Mouse (Mus musculus): ENCODE data around the gene Macrod2. TPM values are rescaled to one million over a fixed set of nuclear protein-coding genes. Genes with fewer than 3 reads are reported as not detected.
A peak's percentile ranks its signal among the peaks of the same experiment; 100 is the strongest.

Macrod2 gene
- polyA plus RNA-seq, 1 experiment from 2014 or later = 42.1 TPM

- ATAC-seq (ENCODE audit: insufficient number of reproducible peaks, low FRiP score, low TSS enrichment, low read depth) = no peak
- H3K4me1 ChIP-seq (ENCODE audit: control insufficient read depth, insufficient read depth, low read length) = no peaks in the 10 kb centered on the region
- H3K27me3 ChIP-seq (ENCODE audit: control insufficient read depth, insufficient read depth, low read length) = no peaks in the 10 kb centered on the region
- no peak overlapping the region for H3K9ac ChIP-seq (ENCODE audit: low read length)
- no peak overlapping the region for H3K4me3 ChIP-seq (ENCODE audit: low read depth, low read length)
- DNase-seq (ENCODE audit: low spot score) = no peak
- 58% methylated on average over 8 of the region's 8 CpGs for WGBS
- no peaks in the 10 kb centered on the region for H3K36me3 ChIP-seq (ENCODE audit: control insufficient read depth, insufficient read depth, low read length)
- H3K27ac ChIP-seq (replicated peaks; ENCODE audit: low read depth, low read length) = no peak overlapping the region
- no peak overlapping the region for H3K4me2 ChIP-seq (ENCODE audit: low read depth, severe bottlenecking)
- H3K9me3 ChIP-seq (ENCODE audit: control insufficient read depth, low read length) = no peaks in the 10 kb centered on the region
These were observed 1278.3 kb downstream of the Macrod2 start for GRCm38 (mm10) chr2:141673405-141673804.

DNA sequence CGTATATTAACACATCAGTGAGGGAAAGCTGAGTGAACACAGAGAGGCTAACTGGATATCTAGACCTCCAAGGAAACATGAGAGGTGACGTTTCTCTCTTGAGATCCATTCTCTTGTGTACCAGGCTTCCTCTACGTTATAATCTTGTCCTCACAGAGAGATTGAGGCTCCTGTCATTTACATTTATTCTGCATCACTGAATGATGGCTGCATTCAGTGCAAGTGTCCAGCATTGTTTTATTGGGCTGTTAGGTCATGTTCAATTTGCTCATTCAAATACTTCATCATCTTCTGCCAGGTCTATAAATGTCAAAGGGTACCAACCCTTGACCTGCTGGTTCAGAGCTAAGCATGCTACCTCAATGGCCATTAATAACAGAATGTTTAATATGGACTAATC is 1302.4 kb downstream of the Macrod2 start:
- Histone ChIP-seq H3K27ac (replicated peaks; ENCODE audit: low read depth, low read length) (no peak overlapping the region), H3K4me2 (ENCODE audit: low read depth, severe bottlenecking) (no peak overlapping the region), H3K27me3 (ENCODE audit: control insufficient read depth, insufficient read depth, low read length) (no peaks in the 10 kb centered on the region), H3K9me3 (ENCODE audit: control insufficient read depth, low read length) (no peaks in the 10 kb centered on the region), H3K9ac (ENCODE audit: low read length) (no peak overlapping the region), H3K4me3 (ENCODE audit: low read depth, low read length) (no peak overlapping the region), H3K36me3 (ENCODE audit: control insufficient read depth, insufficient read depth, low read length) (no peaks in the 10 kb centered on the region), H3K4me1 (ENCODE audit: control insufficient read depth, insufficient read depth, low read length) (no peaks in the 10 kb centered on the region)
- no peak for DNase-seq (ENCODE audit: low spot score)
- 85% methylated on average over 3 of the region's 3 CpGs for WGBS
- no peak for ATAC-seq (ENCODE audit: insufficient number of reproducible peaks, low FRiP score, low TSS enrichment, low read depth)

DNA sequence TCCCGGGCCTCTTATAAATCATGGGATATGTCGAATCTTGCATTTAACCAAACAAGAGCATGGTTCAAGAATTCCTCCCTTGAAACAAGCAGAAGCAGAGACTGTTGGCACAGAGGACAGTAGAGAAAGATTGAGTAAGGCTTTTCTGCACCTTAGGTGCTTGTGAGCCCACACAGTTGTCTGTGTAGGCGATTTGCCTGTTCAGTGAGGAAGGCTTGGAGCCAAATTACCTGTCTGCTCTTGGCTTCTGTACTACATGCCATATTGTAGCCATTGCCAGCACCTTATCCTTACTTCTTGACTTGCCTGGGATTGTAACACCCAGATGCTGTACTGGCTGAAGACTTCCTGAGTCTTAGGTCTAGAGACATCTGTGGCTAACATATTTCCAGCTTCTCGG is 1303.2 kb downstream of the Macrod2 start:
- Histone ChIP-seq H3K9ac (ENCODE audit: low read length) (no peak overlapping the region), H3K27me3 (ENCODE audit: control insufficient read depth, insufficient read depth, low read length) (no peaks in the 10 kb centered on the region), H3K4me3 (ENCODE audit: low read depth, low read length) (no peak overlapping the region), H3K9me3 (ENCODE audit: control insufficient read depth, low read length) (no peaks in the 10 kb centered on the region), H3K4me2 (ENCODE audit: low read depth, severe bottlenecking) (no peak overlapping the region), H3K4me1 (ENCODE audit: control insufficient read depth, insufficient read depth, low read length) (no peaks in the 10 kb centered on the region), H3K36me3 (ENCODE audit: control insufficient read depth, insufficient read depth, low read length) (no peaks in the 10 kb centered on the region), H3K27ac (replicated peaks; ENCODE audit: low read depth, low read length) (no peak overlapping the region)
- ATAC-seq (ENCODE audit: insufficient number of reproducible peaks, low FRiP score, low TSS enrichment, low read depth) = no peak
- 66% methylated on average over 4 of the region's 4 CpGs for WGBS
- no peak for DNase-seq (ENCODE audit: low spot score)

GRCm38 (mm10) chr2:141700759-141701452 is 1305.8 kb downstream of the Macrod2 start:
- Histone ChIP-seq H3K36me3 (ENCODE audit: control insufficient read depth, insufficient read depth, low read length) (no peaks in the 10 kb centered on the region), H3K4me3 (ENCODE audit: low read depth, low read length) (no peak overlapping the region), H3K4me1 (ENCODE audit: control insufficient read depth, insufficient read depth, low read length) (no peaks in the 10 kb centered on the region), H3K27ac (replicated peaks; ENCODE audit: low read depth, low read length) (no peak overlapping the region), H3K27me3 (ENCODE audit: control insufficient read depth, insufficient read depth, low read length) (no peaks in the 10 kb centered on the region), H3K9me3 (ENCODE audit: control insufficient read depth, low read length) (no peaks in the 10 kb centered on the region), H3K9ac (ENCODE audit: low read length) (no peak overlapping the region), H3K4me2 (ENCODE audit: low read depth, severe bottlenecking) (no peak overlapping the region)
- 62% methylated on average over 7 of the region's 7 CpGs for WGBS
- DNase-seq (ENCODE audit: low spot score) (no peak), ATAC-seq (ENCODE audit: insufficient number of reproducible peaks, low FRiP score, low TSS enrichment, low read depth) (no peak)

DNA sequence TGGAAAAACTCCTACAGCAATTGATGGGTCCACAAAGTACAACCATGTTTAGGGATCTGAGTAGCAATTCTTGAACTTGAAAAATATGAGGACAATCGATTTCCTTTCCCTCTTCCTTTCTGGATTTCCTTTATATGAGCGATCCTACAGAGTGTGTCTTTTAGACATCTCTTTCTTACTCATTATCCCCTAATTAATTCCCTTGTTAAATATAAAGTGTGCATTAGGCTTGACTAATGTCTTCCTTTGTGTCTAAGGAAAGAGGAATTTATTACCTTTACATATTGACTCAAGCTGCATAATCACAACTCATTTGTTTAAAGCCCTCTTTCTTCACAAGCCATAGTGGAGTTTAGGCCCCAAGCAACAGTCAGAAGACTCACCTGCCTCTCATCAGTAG is 1316.7 kb downstream of the Macrod2 start:
- no peak overlapping the region for H3K4me3 ChIP-seq (ENCODE audit: low read depth, low read length)
- H3K9ac ChIP-seq (ENCODE audit: low read length) = no peak overlapping the region
- no peaks in the 10 kb centered on the region for H3K36me3 ChIP-seq (ENCODE audit: control insufficient read depth, insufficient read depth, low read length)
- H3K27ac ChIP-seq (replicated peaks; ENCODE audit: low read depth, low read length) = no peak overlapping the region
- H3K4me2 ChIP-seq (ENCODE audit: low read depth, severe bottlenecking) = no peak overlapping the region
- 80% methylated on average over 2 of the region's 2 CpGs for WGBS
- ATAC-seq (ENCODE audit: insufficient number of reproducible peaks, low FRiP score, low TSS enrichment, low read depth) (no peak), DNase-seq (ENCODE audit: low spot score) (no peak)
- no peaks in the 10 kb centered on the region for H3K27me3 ChIP-seq (ENCODE audit: control insufficient read depth, insufficient read depth, low read length)
- no peaks in the 10 kb centered on the region for H3K9me3 ChIP-seq (ENCODE audit: control insufficient read depth, low read length)
- H3K4me1 ChIP-seq (ENCODE audit: control insufficient read depth, insufficient read depth, low read length) = no peaks in the 10 kb centered on the region

GRCm38 (mm10) chr2:141712265-141712664 is 1317.2 kb downstream of the Macrod2 start:
- Histone ChIP-seq H3K9me3 (ENCODE audit: control insufficient read depth, low read length) (no peaks in the 10 kb centered on the region), H3K27me3 (ENCODE audit: control insufficient read depth, insufficient read depth, low read length) (no peaks in the 10 kb centered on the region), H3K27ac (replicated peaks; ENCODE audit: low read depth, low read length) (no peak overlapping the region), H3K36me3 (ENCODE audit: control insufficient read depth, insufficient read depth, low read length) (no peaks in the 10 kb centered on the region), H3K4me3 (ENCODE audit: low read depth, low read length) (no peak overlapping the region), H3K4me1 (ENCODE audit: control insufficient read depth, insufficient read depth, low read length) (no peaks in the 10 kb centered on the region), H3K9ac (ENCODE audit: low read length) (no peak overlapping the region), H3K4me2 (ENCODE audit: low read depth, severe bottlenecking) (no peak overlapping the region)
- no peak for DNase-seq (ENCODE audit: low spot score)
- WGBS = 70% methylated on average over 4 of the region's 4 CpGs
- ATAC-seq (ENCODE audit: insufficient number of reproducible peaks, low FRiP score, low TSS enrichment, low read depth) = no peak

GRCm38 (mm10) chr2:141715061-141715460 is 1320.0 kb downstream of the Macrod2 start:
- H3K36me3 ChIP-seq (ENCODE audit: control insufficient read depth, insufficient read depth, low read length) = no peaks in the 10 kb centered on the region
- ATAC-seq (ENCODE audit: insufficient number of reproducible peaks, low FRiP score, low TSS enrichment, low read depth) (no peak), DNase-seq (ENCODE audit: low spot score) (no peak)
- H3K27me3 ChIP-seq (ENCODE audit: control insufficient read depth, insufficient read depth, low read length) = no peaks in the 10 kb centered on the region
- no peak overlapping the region for H3K4me2 ChIP-seq (ENCODE audit: low read depth, severe bottlenecking)
- 81% methylated on average over 3 of the region's 3 CpGs for WGBS
- H3K9me3 ChIP-seq (ENCODE audit: control insufficient read depth, low read length) = no peaks in the 10 kb centered on the region
- H3K27ac ChIP-seq (replicated peaks; ENCODE audit: low read depth, low read length) = no peak overlapping the region
- no peak overlapping the region for H3K9ac ChIP-seq (ENCODE audit: low read length)
- H3K4me3 ChIP-seq (ENCODE audit: low read depth, low read length) = no peak overlapping the region
- no peaks in the 10 kb centered on the region for H3K4me1 ChIP-seq (ENCODE audit: control insufficient read depth, insufficient read depth, low read length)

GRCm38 (mm10) chr2:141722531-141722930 is 1327.4 kb downstream of the Macrod2 start:
- no peaks in the 10 kb centered on the region for H3K27me3 ChIP-seq (ENCODE audit: control insufficient read depth, insufficient read depth, low read length)
- 90% methylated on average over 3 of the region's 3 CpGs for WGBS
- H3K4me2 ChIP-seq (ENCODE audit: low read depth, severe bottlenecking) = no peak overlapping the region
- no peaks in the 10 kb centered on the region for H3K4me1 ChIP-seq (ENCODE audit: control insufficient read depth, insufficient read depth, low read length)
- ATAC-seq (ENCODE audit: insufficient number of reproducible peaks, low FRiP score, low TSS enrichment, low read depth) (no peak), DNase-seq (ENCODE audit: low spot score) (no peak)
- no peaks in the 10 kb centered on the region for H3K36me3 ChIP-seq (ENCODE audit: control insufficient read depth, insufficient read depth, low read length)
- H3K9me3 ChIP-seq (ENCODE audit: control insufficient read depth, low read length) = no peaks in the 10 kb centered on the region
- H3K27ac ChIP-seq (replicated peaks; ENCODE audit: low read depth, low read length) = no peak overlapping the region
- H3K4me3 ChIP-seq (ENCODE audit: low read depth, low read length) = no peak overlapping the region
- no peak overlapping the region for H3K9ac ChIP-seq (ENCODE audit: low read length)

GRCm38 (mm10) chr2:141728998-141729397 is 1333.9 kb downstream of the Macrod2 start:
- no peaks in the 10 kb centered on the region for H3K27me3 ChIP-seq (ENCODE audit: control insufficient read depth, insufficient read depth, low read length)
- no peak overlapping the region for H3K4me3 ChIP-seq (ENCODE audit: low read depth, low read length)
- no peak for ATAC-seq (ENCODE audit: insufficient number of reproducible peaks, low FRiP score, low TSS enrichment, low read depth)
- 0 out of 2 replicates have a peak, but pooled peaks cover 5% of the 10 kb centered on the region for H3K4me1 ChIP-seq (ENCODE audit: control insufficient read depth, insufficient read depth, low read length)
- DNase-seq (ENCODE audit: low spot score) = peak; percentile 28
- no peak overlapping the region for H3K27ac ChIP-seq (replicated peaks; ENCODE audit: low read depth, low read length)
- H3K36me3 ChIP-seq (ENCODE audit: control insufficient read depth, insufficient read depth, low read length) = no peaks in the 10 kb centered on the region
- H3K9ac ChIP-seq (ENCODE audit: low read length) = no peak overlapping the region
- 42% methylated on average over 4 of the region's 4 CpGs for WGBS
- H3K9me3 ChIP-seq (ENCODE audit: control insufficient read depth, low read length) = no peaks in the 10 kb centered on the region
- no peak overlapping the region for H3K4me2 ChIP-seq (ENCODE audit: low read depth, severe bottlenecking)
